Mouse (Mus musculus): ENCODE measurements at regions not wholly inside any gene's neighbourhood (a gene's known extent, or its start where the extent isn't known, plus 50 kb on each side); places are given as distances from the start of the nearest gene placed in this dataset.

DNA sequence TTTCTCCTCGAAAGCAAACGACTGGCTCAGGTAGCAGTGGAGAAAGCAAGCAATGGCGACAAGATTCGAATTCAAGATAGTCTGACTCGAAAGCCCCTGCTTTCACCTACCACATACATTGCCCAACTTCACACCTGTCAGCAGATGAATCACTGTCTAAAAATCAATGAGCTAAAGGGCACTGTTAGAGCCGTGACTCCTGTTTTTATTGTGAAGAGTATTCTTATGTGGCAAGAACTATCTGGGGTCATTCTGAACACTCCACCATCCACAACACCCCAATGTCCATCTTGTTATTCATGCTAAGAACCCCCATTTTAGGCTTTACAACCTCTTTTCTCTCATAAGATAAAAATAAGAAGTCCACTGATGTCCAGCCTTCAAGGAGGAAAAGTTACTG is 144.1 kb downstream of the Barhl2 start:
- TF ChIP-seq CTCF (IDR thresholded peaks at IDR 0.05; ENCODE audit: insufficient read depth, low read depth, low read length) (no peak), POLR2A (IDR thresholded peaks at IDR 0.05; ENCODE audit: insufficient read depth, low read depth, low read length) (no peak)
